Mouse (Mus musculus) spleen, adult 2 months (tissue): ENCODE data around the gene Adcy2. TPM values are rescaled to one million over a fixed set of nuclear protein-coding genes. Genes with fewer than 3 reads are reported as not detected.

ENCODE experiments used
- DNase-seq, 2 experiments: peaks; one replicate each; pipeline versions ENCODE4 v3.0.0 to v3.0.0-alpha.2; 2012 to 2021; ENCODE audit warnings: low spot score in 2 of 2, low read depth in 1 of 2
- H3K27ac ChIP-seq: fragments of 200-500 bp; 2 replicates; pipeline ENCODE4 v1.5.1; 2012; ENCODE audit warnings: low read length, inconsistent platforms; ENCODE audit not compliant: insufficient read depth
- H3K27me3 ChIP-seq: fragments of 200-500 bp; 2 replicates; pipeline ENCODE4 v1.6.1; 2012; ENCODE audit warnings: mild to moderate bottlenecking, moderate library complexity, low read length, inconsistent platforms; ENCODE audit not compliant: control insufficient read depth, insufficient read depth
- H3K36me3 ChIP-seq: fragments of 200-500 bp; 2 replicates; pipeline ENCODE4 v1.6.1; 2012; ENCODE audit warnings: mild to moderate bottlenecking, low read length, inconsistent platforms; ENCODE audit not compliant: control insufficient read depth, insufficient read depth
- H3K4me1 ChIP-seq: fragments of 200-500 bp; 2 replicates; pipeline ENCODE4 v1.6.1; 2011; ENCODE audit warnings: inconsistent platforms; ENCODE audit not compliant: control insufficient read depth, insufficient read depth, insufficient read length
- H3K4me3 ChIP-seq: fragments of 200-500 bp; 2 replicates; pipeline ENCODE4 v1.5.1; 2011; ENCODE audit warnings: mild to moderate bottlenecking, inconsistent platforms; ENCODE audit not compliant: insufficient read depth, insufficient read length; ENCODE audit errors: extremely low read depth
- CTCF ChIP-seq: fragments of 200-500 bp; IDR thresholded peaks from 2 replicates; pipeline ENCODE4 v1.5.1; 2011; ENCODE audit warnings: mild to moderate bottlenecking, inconsistent platforms; ENCODE audit not compliant: insufficient read depth, insufficient read length, insufficient replicate concordance; ENCODE audit errors: extremely low read depth
- POLR2A ChIP-seq: fragments of 200-500 bp; IDR thresholded peaks from 2 replicates; pipeline ENCODE4 v1.6.1; 2011; ENCODE audit warnings: low read depth, low read length, inconsistent platforms
- WGBS: fragments of 180-500 bp; shearing (Covaris S2); methylation state at CpG from one replicate; pipeline ENCODE4 v1.1.7; 2018; 5-methylcytosine and 5-hydroxymethylcytosine counted together
- polyA plus RNA-seq: library from polyadenylated mRNA; depleted of rRNA; stranded (reverse); fragments of >200 nt; gene quantifications from 2 replicates; pipeline ENCODE4 v1.2.3, GENCODE M21; 2012

The Adcy2 gene
- polyA plus RNA-seq, 1 experiment, result 0.25 TPM

- WGBS, result 88% methylated on average over 3 of the region's 3 CpGs
- H3K36me3 ChIP-seq, result no peaks in the 10 kb centered on the region
- DNase-seq, result no peak
- TF ChIP-seq CTCF (no peak), POLR2A (no peak)
- no peak overlapping the region for H3K27ac ChIP-seq
- no peaks in the 10 kb centered on the region for H3K27me3 ChIP-seq
- H3K4me1 ChIP-seq, result no peaks in the 10 kb centered on the region
- H3K4me3 ChIP-seq, result no peak overlapping the region
These were observed 234.7 kb downstream of the Adcy2 start for GRCm38 (mm10) chr13:68764614-68765013.

DNA sequence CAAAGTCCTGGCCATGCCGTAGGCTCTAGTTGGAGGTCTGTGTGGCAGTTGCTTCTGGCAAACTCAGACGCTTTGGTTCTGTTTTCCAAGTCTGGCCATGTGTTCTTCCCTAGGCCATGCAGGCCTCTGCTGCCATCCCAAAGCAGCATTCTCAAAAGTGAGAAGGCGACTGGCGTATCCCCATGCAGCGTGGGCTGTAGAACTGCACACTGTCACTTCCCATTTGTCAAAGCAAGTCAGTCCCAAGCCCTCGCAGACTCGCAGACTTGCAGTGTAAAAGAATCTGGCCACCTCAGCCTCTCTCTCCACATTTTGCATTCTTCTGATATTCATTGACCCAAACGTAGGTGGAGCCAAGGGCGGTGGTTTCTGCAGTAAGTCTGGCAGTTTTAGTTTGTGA is 249.5 kb downstream of the Adcy2 start:
- TF ChIP-seq CTCF, result no peak
- no peak for TF ChIP-seq POLR2A
- Histone ChIP-seq H3K4me1 (no peaks in the 10 kb centered on the region), H3K4me3 (no peak overlapping the region), H3K27me3 (no peaks in the 10 kb centered on the region), H3K36me3 (no peaks in the 10 kb centered on the region), H3K27ac (no peak overlapping the region)
- WGBS, result 68% methylated on average over 9 of the region's 9 CpGs
- no peak for DNase-seq

GRCm38 (mm10) chr13:68749370-68749769 is 250.0 kb downstream of the Adcy2 start:
- no peak for DNase-seq
- no peaks in the 10 kb centered on the region for H3K4me1 ChIP-seq
- H3K4me3 ChIP-seq, result no peak overlapping the region
- no peak overlapping the region for H3K27ac ChIP-seq
- H3K27me3 ChIP-seq, result no peaks in the 10 kb centered on the region
- WGBS, result 85% methylated on average over 2 of the region's 2 CpGs
- TF ChIP-seq CTCF (no peak), POLR2A (no peak)
- H3K36me3 ChIP-seq, result no peaks in the 10 kb centered on the region

GRCm38 (mm10) chr13:68745426-68745825 is 253.9 kb downstream of the Adcy2 start:
- Histone ChIP-seq H3K27me3 (no peaks in the 10 kb centered on the region), H3K4me1 (no peaks in the 10 kb centered on the region), H3K4me3 (no peak overlapping the region), H3K27ac (no peak overlapping the region), H3K36me3 (no peaks in the 10 kb centered on the region)
- no peak for TF ChIP-seq CTCF
- TF ChIP-seq POLR2A, result no peak
- no peak for DNase-seq
- 89% methylated on average over 5 of the region's 5 CpGs for WGBS

- H3K27ac ChIP-seq, result no peak overlapping the region
- H3K36me3 ChIP-seq, result no peaks in the 10 kb centered on the region
- TF ChIP-seq POLR2A (no peak), CTCF (no peak)
- DNase-seq, result no peak
- H3K4me3 ChIP-seq, result no peak overlapping the region
- H3K27me3 ChIP-seq, result no peaks in the 10 kb centered on the region
- no peaks in the 10 kb centered on the region for H3K4me1 ChIP-seq
These were observed 286.7 kb downstream of the Adcy2 start for GRCm38 (mm10) chr13:68712661-68713060.

DNA sequence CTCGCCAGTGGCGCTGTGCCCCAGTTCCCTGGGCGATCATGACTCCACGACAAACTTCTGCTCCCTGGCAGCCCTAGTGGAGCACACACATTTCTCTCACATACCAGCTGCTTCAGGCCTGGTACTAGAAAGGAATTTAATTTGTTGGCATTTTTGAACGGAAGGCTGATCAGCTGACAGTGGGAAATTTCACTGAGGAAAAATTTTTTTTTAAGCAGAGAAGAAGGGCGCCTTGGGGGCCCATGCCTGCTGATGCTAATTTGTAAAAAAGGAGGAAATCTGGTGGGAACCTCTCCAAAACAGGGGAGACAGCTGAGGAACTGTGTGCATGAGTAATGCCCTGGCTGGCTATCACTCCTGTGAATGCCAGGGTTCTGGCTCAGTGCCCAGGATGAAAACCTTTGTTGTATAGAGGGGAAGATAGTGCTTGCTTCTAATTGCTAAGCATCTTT is 292.0 kb downstream of the Adcy2 start:
- no peaks in the 10 kb centered on the region for H3K27me3 ChIP-seq
- no peak overlapping the region for H3K27ac ChIP-seq
- TF ChIP-seq CTCF, result no peak
- TF ChIP-seq POLR2A, result no peak
- H3K36me3 ChIP-seq, result no peaks in the 10 kb centered on the region
- no peaks in the 10 kb centered on the region for H3K4me1 ChIP-seq
- 90% methylated on average over 6 of the region's 6 CpGs for WGBS
- H3K4me3 ChIP-seq, result no peak overlapping the region
- DNase-seq, result no peak

GRCm38 (mm10) chr13:68684919-68685318 is 314.4 kb downstream of the Adcy2 start:
- no peak for TF ChIP-seq CTCF
- TF ChIP-seq POLR2A, result no peak
- Histone ChIP-seq H3K4me3 (no peak overlapping the region), H3K27ac (no peak overlapping the region), H3K27me3 (no peaks in the 10 kb centered on the region), H3K4me1 (no peaks in the 10 kb centered on the region), H3K36me3 (no peaks in the 10 kb centered on the region)
- 92% methylated on average over 2 of the region's 2 CpGs for WGBS
- DNase-seq, result no peak
